Mouse (Mus musculus): ENCODE measurements around the gene Gng7. TPM values are rescaled to one million over a fixed set of nuclear protein-coding genes. Genes with fewer than 3 reads are reported as not detected.
"Not testable (repeated sequence)": the region's sequence is repeated elsewhere in the genome, so short reads cannot be mapped to it uniquely, and the experiment has no call there.

Gene Gng7
- polyA plus RNA-seq, 1 experiment from 2014 or later: 0.46 TPM

DNA sequence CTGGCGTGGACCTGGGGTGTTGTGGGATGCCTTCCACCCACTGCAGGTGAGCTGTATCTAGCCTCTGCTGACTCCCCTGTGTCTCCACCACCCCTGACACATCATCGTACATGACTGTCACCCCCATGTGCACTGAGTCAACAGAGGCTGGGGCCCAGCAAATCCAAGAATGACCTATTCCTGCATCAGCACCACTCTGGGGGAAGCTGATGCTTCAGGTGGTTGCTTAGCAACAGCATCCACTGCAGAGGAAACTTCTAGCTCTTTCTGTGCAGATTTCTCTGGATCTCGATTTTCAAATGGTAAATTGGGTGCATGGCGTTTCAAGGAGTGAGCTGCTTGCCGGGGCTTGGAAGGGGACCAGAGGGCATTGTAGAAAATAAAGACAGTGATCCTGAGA lies 21.5 kb downstream of the Gng7 start:
- H3K27me3 ChIP-seq: peaks cover 36% of the 10 kb centered on the region
- WGBS (ENCODE audit: insufficient replicate concordance): 52% methylated on average over 5 of the region's 5 CpGs
- no peak overlapping the region for H3K4me3 ChIP-seq (replicated peaks)
- no peak overlapping the region for H3K9ac ChIP-seq
- H3K36me3 ChIP-seq: no peaks in the 10 kb centered on the region
- no peak overlapping the region for H3K27ac ChIP-seq
- H3K4me1 ChIP-seq (replicated peaks): peaks cover 5% of the 10 kb centered on the region; the same call in 1 of the 2 replicates
- no peak overlapping the region for H3K4me2 ChIP-seq
- ATAC-seq (ENCODE audit: low read depth) (no peak), DNase-seq (no peak)
- H3K9me3 ChIP-seq (replicated peaks): no peaks in the 10 kb centered on the region

DNA sequence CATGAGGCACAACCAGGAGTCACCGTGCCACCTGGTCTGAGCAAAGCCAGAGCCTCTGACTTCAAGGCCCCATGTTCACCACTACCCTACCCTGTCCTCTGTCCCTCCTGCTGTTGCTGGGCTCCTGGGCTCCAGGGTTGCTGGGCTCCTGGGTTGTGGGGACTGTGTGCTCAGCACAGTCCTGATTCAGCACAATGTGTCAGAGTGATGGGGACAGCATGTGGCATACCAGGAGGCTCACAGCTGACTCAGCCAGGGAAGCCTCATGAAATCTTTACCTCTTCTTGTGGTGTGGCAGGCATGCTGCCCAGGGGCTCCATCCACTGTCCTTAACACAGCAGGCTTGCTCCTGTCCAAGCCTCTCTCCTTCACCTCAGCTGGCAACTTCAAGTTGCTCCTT lies 22.8 kb downstream of the Gng7 start:
- no peak for ATAC-seq (ENCODE audit: low read depth)
- Histone ChIP-seq H3K27me3 (peaks cover 37% of the 10 kb centered on the region), H3K4me3 (replicated peaks) (no peak overlapping the region)

DNA sequence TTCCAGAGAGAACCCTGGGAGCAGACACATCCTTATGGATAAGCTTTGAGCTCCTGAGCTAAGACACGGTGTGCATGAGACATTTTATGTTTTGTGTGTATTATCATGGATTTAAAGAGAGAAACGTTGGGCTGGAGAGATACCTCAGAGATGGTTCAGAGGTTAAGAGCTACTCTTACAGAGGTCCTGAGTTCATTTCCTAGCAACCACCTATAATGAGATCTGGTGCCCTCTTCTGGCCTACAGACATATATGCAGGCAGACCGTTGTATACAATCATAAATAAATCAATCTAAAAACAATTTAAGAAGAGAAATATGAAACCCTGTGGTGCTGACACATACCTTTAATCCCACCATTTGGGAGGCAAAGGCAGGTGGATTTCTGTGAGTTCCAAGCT lies 23.7 kb downstream of the Gng7 start:
- Histone ChIP-seq H3K4me2 (no peak overlapping the region), H3K4me3 (replicated peaks) (no peak overlapping the region), H3K9me3 (replicated peaks) (no peaks in the 10 kb centered on the region), H3K9ac (no peak overlapping the region), H3K27ac (no peak overlapping the region), H3K27me3 (peaks cover 46% of the 10 kb centered on the region), H3K36me3 (no peaks in the 10 kb centered on the region), H3K4me1 (replicated peaks) (peaks cover 8% of the 10 kb centered on the region; the same call in 1 of the 2 replicates)
- WGBS (ENCODE audit: insufficient replicate concordance): 12% methylated on average over 3 of the region's 3 CpGs
- ATAC-seq (ENCODE audit: low read depth) (no peak), DNase-seq (no peak)

More for the DNA sequence above, 22.8 kb downstream of the Gng7 start:
- no peak for DNase-seq
- H3K36me3 ChIP-seq: no peaks in the 10 kb centered on the region
- peaks cover 8% of the 10 kb centered on the region; the same call in 1 of the 2 replicates for H3K4me1 ChIP-seq (replicated peaks)
- 44% methylated on average over 1 of the region's 1 CpGs for WGBS (ENCODE audit: insufficient replicate concordance)
- no peak overlapping the region for H3K9ac ChIP-seq
- no peaks in the 10 kb centered on the region for H3K9me3 ChIP-seq (replicated peaks)
- H3K27ac ChIP-seq: no peak overlapping the region
- H3K4me2 ChIP-seq: no peak overlapping the region

DNA sequence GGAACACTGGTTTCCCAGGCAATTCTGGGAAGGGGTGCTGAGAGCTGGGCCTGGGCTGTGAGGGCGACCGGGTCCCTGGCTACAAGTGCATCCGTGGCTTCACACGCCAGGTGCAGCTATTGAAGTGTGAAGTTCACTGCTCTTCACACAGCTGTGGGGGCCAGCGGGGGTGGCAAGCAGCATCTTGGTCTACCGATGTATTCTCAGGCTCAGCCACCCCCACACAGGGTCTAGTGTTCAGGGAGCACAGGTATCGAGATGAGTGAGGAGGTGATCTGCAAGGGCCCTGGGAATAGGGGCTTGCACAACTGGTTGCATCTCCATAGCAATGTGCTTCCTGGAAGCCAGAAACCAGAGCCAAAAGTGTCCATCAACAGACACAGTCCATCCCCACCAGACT lies 24.3 kb downstream of the Gng7 start:
- ATAC-seq (ENCODE audit: low read depth): no peak
- no peak overlapping the region for H3K4me3 ChIP-seq (replicated peaks)
- H3K9me3 ChIP-seq (replicated peaks): no peaks in the 10 kb centered on the region
- no peaks in the 10 kb centered on the region for H3K36me3 ChIP-seq
- DNase-seq: no peak
- peaks cover 13% of the 10 kb centered on the region for H3K4me1 ChIP-seq (replicated peaks)
- H3K4me2 ChIP-seq: no peak overlapping the region
- peaks cover 52% of the 10 kb centered on the region for H3K27me3 ChIP-seq
- WGBS (ENCODE audit: insufficient replicate concordance): 60% methylated on average over 7 of the region's 7 CpGs
- no peak overlapping the region for H3K9ac ChIP-seq
- H3K27ac ChIP-seq: no peak overlapping the region

DNA sequence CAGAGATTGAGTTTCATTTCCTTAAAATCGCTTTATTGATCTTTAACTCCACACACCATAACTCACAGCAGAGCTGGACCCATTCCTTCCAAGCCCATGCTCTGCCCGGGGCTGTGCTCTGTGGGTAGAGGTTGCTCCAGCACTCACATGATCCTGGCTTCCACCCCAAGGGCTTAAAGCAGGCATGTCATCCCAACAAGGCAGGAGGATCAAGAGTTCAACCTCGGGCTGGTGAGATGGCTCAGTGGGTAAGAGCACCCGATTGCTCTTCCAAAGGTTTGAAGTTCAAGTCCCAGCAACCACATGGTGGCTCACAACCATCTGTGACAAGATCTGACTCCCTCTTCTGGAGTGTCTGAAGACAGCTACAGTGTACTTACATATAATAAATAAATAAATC lies 24.9 kb downstream of the Gng7 start:
- H3K4me1 ChIP-seq (replicated peaks): peaks cover 12% of the 10 kb centered on the region
- not testable (repeated sequence) for H3K27ac ChIP-seq; H3K4me2 ChIP-seq; DNase-seq; ATAC-seq (ENCODE audit: low read depth); H3K4me3 ChIP-seq (replicated peaks); H3K36me3 ChIP-seq; H3K9ac ChIP-seq; H3K9me3 ChIP-seq (replicated peaks)
- peaks cover 55% of the 10 kb centered on the region for H3K27me3 ChIP-seq
- 32% methylated on average over 4 of the region's 4 CpGs for WGBS (ENCODE audit: insufficient replicate concordance)

DNA sequence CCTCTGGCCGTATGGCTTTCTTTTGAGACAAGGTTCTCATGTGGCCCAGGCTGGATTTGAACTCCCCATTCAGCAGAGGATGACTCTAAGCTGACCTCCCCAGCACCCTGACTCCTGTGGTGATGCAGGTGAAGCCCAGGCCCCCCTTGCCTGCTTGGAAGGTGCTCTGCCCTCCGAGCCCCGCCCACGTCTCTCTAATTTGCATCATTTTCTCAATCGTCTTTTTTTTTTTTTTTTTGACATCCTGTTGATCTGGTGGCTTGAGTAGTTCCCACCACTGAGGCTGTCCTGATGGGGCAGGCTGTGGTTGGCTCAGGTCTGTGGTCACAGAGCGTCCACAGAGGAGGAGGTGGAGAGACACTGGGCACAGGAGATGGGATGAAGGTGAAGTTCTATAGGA lies 25.3 kb downstream of the Gng7 start:
- WGBS (ENCODE audit: insufficient replicate concordance): 46% methylated on average over 6 of the region's 6 CpGs
- ATAC-seq (ENCODE audit: low read depth): no peak
- Histone ChIP-seq H3K4me1 (replicated peaks) (peaks cover 10% of the 10 kb centered on the region), H3K27ac (no peak overlapping the region), H3K27me3 (peaks cover 56% of the 10 kb centered on the region), H3K36me3 (no peaks in the 10 kb centered on the region), H3K9ac (no peak overlapping the region), H3K4me3 (replicated peaks) (no peak overlapping the region), H3K4me2 (no peak overlapping the region), H3K9me3 (replicated peaks) (no peaks in the 10 kb centered on the region)
- no peak for DNase-seq

DNA sequence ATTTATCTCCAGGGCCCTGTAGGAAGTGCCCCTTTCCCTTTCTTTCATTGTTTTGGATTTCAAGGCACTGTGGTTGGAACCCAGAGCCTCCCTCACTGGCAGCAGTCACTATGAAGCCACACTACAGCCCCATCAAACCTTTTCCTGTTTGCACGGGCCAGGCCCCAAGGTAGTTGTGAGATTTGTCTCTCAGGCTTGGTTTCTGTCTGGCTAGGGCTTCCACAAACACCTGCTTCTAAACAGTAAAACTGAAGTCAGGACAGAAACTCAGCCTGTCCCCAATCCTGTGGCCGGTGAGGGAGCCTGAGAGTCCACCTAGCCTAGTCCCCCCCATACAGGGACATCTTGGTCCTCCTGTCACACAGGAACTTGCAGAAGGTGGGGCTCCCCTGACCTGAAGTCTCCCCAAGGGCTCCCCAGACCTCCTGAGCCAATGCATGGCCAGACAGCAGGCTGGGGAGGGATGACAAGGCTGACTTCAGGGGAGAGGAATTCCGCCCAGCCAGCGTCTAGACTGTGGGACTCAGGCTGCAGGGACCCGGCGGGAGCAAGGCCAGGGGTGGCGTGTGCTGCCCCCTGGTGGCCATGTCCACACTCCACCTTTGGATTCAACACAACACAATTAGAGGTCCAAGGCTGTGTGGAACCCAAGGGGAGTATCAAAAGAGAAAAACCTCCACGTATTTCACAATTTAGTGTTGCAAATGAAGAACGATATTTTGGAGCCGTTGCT lies 26.9 kb downstream of the Gng7 start:
- peak; percentile 55 for DNase-seq
- no peak overlapping the region for H3K9ac ChIP-seq
- ATAC-seq (ENCODE audit: low read depth): peak; percentile 67
- peaks cover 58% of the 10 kb centered on the region for H3K27me3 ChIP-seq
- H3K4me2 ChIP-seq: no peak overlapping the region
- H3K27ac ChIP-seq: no peak overlapping the region
- no peak overlapping the region for H3K4me3 ChIP-seq (replicated peaks)
- no peaks in the 10 kb centered on the region for H3K36me3 ChIP-seq
- 9% methylated on average over 10 of the region's 10 CpGs for WGBS (ENCODE audit: insufficient replicate concordance)
- H3K9me3 ChIP-seq (replicated peaks): no peaks in the 10 kb centered on the region
- peaks cover 10% of the 10 kb centered on the region for H3K4me1 ChIP-seq (replicated peaks)

DNA sequence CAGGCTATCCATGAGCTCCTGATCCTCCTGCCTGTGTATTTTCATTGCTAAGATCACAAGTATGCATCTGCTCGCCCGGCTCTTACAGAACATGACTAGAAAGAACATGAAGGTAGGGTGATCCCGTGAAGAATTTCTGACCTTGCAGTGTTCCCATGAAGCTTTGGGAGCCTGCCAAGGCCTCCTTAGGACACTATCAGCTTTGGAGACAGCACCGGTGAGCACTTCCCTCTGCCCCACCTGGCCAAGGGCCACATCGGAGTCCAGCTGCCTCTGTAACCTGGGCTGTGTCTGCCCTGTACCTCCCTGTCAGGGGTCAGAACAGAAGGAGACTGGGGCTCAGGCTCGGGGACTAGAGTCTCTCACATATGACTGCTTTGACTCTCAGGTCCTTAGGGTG lies 28.0 kb downstream of the Gng7 start:
- ATAC-seq (ENCODE audit: low read depth): no peak
- Histone ChIP-seq H3K9me3 (replicated peaks) (no peaks in the 10 kb centered on the region), H3K27me3 (peaks cover 58% of the 10 kb centered on the region), H3K4me1 (replicated peaks) (peaks cover 16% of the 10 kb centered on the region), H3K9ac (no peak overlapping the region), H3K4me2 (no peak overlapping the region), H3K36me3 (no peaks in the 10 kb centered on the region), H3K27ac (no peak overlapping the region), H3K4me3 (replicated peaks) (no peak overlapping the region)
- DNase-seq: no peak
- WGBS (ENCODE audit: insufficient replicate concordance): 52% methylated on average over 6 of the region's 6 CpGs

DNA sequence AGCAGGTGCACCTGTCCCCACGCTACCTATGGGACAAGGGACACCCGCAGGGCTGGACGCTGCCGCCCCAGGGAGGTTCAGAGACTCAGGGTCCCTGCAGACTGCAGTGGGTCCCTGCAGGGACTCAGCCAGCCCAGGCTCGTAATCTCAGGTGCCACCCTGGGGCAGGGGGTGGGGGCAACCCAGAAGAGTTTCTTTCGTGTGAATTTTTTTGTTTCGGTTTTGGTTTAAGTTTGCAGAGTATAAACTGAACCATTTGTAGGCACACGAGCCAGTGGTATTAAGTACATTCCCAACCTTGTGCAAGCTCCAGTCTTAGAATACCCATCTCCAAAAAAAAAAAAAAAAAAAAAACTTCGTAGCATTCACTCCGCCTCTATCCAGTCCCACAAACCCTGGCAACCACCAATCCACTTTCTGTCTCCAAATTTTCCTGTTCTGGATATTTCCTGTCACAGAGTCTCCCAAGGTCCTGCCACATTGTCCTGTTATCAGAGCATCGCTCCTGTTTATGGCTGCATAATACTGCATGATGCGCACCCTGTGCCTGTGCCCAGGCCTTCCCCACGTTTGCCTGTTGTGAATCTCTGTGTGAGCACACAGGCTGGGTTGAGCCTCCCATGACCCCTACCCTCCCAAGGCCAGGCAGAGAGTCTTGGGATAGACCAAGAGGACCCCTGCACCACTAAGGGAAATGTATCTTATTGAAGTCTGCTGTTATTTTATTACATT lies 28.6 kb downstream of the Gng7 start:
- WGBS (ENCODE audit: insufficient replicate concordance): 29% methylated on average over 13 of the region's 13 CpGs
- Histone ChIP-seq H3K36me3 (no peaks in the 10 kb centered on the region), H3K4me1 (replicated peaks) (peaks cover 19% of the 10 kb centered on the region), H3K9ac (peak overlapping the region; percentile 34; the same call in 1 of the 2 replicates), H3K4me3 (replicated peaks) (peak overlapping the region; percentile 44), H3K27me3 (peaks cover 58% of the 10 kb centered on the region), H3K27ac (no peak overlapping the region), H3K4me2 (peak overlapping the region; percentile 59), H3K9me3 (replicated peaks) (no peaks in the 10 kb centered on the region)
- ATAC-seq (ENCODE audit: low read depth) (no peak), DNase-seq (no peak)

DNA sequence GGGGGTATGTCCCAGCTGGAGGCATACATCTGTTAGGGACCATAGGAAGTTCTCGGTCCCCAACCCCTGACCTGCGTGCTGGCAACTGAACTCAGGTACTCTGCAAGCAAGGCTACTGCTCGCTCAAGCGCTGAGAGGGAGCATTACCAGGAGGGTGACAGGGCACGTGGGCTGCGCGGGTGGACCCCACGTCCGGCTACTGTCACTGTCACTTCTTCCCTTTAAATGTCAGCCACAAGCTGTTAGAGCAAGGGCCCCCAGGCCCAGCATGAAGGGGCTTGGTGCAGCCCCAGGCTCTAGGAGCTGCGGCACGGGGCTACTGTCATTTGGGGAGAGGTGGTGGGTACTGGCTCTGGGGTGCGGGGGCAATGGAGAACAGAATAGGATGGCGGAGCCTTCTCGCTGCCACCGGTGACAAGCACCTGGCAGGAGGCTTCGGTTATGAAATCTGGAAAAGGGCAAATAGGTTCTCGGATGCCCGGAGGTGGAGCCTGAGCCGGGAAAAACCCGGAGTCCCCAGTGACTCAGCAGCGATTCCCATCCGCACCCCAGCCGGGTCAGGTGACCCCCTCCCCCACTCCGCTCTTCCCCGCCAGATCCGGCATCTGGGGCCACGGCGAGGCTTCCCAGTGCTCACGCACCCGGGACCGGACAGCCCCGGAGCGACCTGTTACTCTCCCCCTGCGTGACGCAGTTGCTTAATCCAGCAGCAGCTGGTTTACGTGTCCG lies 29.3 kb downstream of the Gng7 start:
- Histone ChIP-seq H3K4me3 (replicated peaks) (peak overlapping the region; percentile 44), H3K36me3 (no peaks in the 10 kb centered on the region), H3K9ac (peak overlapping the region; percentile 34; the same call in 1 of the 2 replicates), H3K27me3 (peaks cover 58% of the 10 kb centered on the region), H3K9me3 (replicated peaks) (no peaks in the 10 kb centered on the region), H3K4me1 (replicated peaks) (peaks cover 19% of the 10 kb centered on the region), H3K27ac (no peak overlapping the region), H3K4me2 (peak overlapping the region; percentile 59)
- DNase-seq (no peak), ATAC-seq (ENCODE audit: low read depth) (no peak)
- 9% methylated on average over 37 of the region's 37 CpGs for WGBS (ENCODE audit: insufficient replicate concordance)

DNA sequence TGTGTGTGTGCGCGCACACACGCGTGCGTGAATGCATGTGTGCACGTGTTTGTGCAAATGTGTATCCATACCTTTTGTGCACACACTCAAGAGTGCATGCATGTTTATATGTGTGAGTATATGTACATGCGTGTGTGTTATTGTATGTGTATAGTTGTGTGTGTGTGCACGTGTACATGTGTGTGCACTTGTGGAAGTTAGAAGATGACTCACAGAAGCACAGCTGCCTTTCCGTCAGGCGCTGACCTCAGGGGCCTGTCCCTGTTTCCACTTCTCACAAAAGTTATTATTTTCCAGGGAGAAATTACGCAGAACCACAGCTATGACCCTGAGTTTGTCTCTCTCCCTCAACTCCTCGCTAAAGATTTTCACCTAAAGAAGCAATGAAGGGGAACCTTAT lies 30.5 kb downstream of the Gng7 start:
- H3K4me1 ChIP-seq (replicated peaks): peaks cover 19% of the 10 kb centered on the region
- peaks cover 58% of the 10 kb centered on the region for H3K27me3 ChIP-seq
- no peak overlapping the region for H3K9ac ChIP-seq
- no peak overlapping the region for H3K27ac ChIP-seq
- H3K4me3 ChIP-seq (replicated peaks): no peak overlapping the region
- ATAC-seq (ENCODE audit: low read depth): no peak
- no peak overlapping the region for H3K4me2 ChIP-seq
- 77% methylated on average over 12 of the region's 12 CpGs for WGBS (ENCODE audit: insufficient replicate concordance)
- H3K36me3 ChIP-seq: no peaks in the 10 kb centered on the region
- H3K9me3 ChIP-seq (replicated peaks): no peaks in the 10 kb centered on the region
- no peak for DNase-seq
